Mouse (Mus musculus): ENCODE data around the gene Fat1.

DNA sequence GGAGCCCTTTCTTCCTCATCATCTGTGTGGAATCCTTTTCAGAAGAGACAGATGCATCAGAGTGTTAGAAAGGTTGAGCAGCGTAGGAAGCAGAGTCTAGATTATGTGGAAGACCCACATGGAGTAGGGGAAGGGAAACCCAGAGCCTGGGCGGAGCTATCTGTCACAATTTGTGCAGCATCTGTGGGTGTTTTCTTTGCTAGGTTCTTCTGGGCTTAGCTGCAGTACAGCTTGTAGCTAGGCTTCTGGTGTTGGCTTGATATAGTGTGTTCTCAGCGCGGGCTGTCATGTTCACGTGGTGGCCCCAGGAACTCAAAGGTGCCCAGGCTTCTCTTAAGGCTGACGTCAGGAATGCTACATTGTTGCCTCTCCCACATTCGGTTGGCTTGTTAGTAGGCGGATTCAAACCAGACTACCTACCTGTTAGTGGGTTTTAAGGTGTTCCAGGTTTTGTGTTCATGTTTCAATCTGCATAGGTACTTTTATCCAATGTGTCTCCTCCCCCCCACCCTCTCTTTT is 32.3 kb downstream of the Fat1 start:
- TF ChIP-seq CTCF (IDR thresholded peaks at IDR 0.05; ENCODE audit: extremely low read depth, insufficient read length, insufficient replicate concordance, low read depth, low read length) (no peak), POLR2A (IDR thresholded peaks at IDR 0.05; ENCODE audit: low read depth, low read length) (no peak)

All from small intestine, adult 2 months (tissue).